Mouse (Mus musculus) stomach, postnatal 0 days (tissue): ENCODE results near the gene Carmil1.

ENCODE experiments used
- CTCF ChIP-seq: IDR thresholded peaks from 2 replicates; pipeline ENCODE4 v1.5.1; 2016; ENCODE audit warnings: antibody characterized with exemption, low read depth, mild to moderate bottlenecking, moderate library complexity
- EP300 ChIP-seq: optimal IDR thresholded peaks from 2 replicates; pipeline ENCODE3; 2016; ENCODE audit warnings: antibody characterized with exemption

GRCm38 (mm10) chr13:24108282-24108681 lies 172.3 kb downstream of the Carmil1 start:
- no peak for TF ChIP-seq CTCF
- TF ChIP-seq EP300 = no peak
